Mouse (Mus musculus): ENCODE measurements around the gene Ncoa1. TPM values are rescaled to one million over a fixed set of nuclear protein-coding genes. Genes with fewer than 3 reads are reported as not detected.

Ncoa1 gene
- polyA plus RNA-seq, 1 experiment from 2014 or later, result 0.74 TPM

DNA sequence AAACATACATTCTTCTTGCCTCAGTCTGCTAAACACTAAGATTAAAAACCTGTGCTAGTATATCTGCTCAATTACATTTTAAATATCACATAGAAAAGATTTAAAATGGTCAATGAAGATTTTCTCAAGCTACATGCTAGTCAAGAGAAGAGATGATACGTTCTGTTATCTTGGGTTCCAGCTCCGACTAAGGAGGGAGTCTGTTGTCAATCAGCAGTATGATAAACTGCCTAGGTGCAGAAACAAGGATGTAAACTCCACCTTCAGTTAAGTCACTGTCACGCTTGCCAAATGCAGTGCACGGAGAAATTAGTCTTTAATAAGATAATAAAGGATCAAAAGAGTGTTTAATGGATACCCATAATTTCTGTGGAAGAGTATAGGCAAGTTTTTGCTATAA, 178.4 kb downstream of the Ncoa1 start:
- no peaks in the 10 kb centered on the region for H3K27me3 ChIP-seq
- no peak overlapping the region for H3K4me3 ChIP-seq (replicated peaks)
- DNase-seq (no peak), ATAC-seq (ENCODE audit: low read depth) (no peak)
- no peak overlapping the region for H3K27ac ChIP-seq
- no peaks in the 10 kb centered on the region for H3K9me3 ChIP-seq (replicated peaks)
- no peak overlapping the region for H3K9ac ChIP-seq
- H3K36me3 ChIP-seq, result no peaks in the 10 kb centered on the region
- 0 out of 2 replicates have a peak, but pooled peaks cover 3% of the 10 kb centered on the region for H3K4me1 ChIP-seq (replicated peaks)
- 31% methylated on average over 4 of the region's 4 CpGs for WGBS (ENCODE audit: insufficient replicate concordance)
- H3K4me2 ChIP-seq, result no peak overlapping the region

DNA sequence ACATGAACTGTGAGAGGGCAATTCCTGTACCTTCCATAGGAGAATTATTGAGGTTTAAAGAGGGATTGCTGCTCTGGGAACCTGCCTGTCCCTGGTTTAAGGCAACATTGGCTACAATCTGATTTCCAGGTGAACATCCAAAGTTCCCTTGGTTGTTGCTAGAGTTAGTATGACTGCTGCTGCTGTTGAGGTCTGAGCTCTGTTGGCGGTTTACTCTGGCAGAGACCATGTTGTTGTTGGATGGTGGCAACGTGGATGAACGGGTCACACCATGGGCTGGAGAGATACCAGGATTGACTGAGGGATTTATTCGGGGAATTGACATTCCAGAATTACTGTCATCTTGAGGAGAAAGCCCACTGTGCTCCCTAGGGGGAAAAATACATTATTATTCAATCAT, 181.1 kb downstream of the Ncoa1 start:
- ATAC-seq (ENCODE audit: low read depth) (no peak), DNase-seq (no peak)
- Histone ChIP-seq H3K27ac (no peak overlapping the region), H3K4me3 (replicated peaks) (no peak overlapping the region), H3K27me3 (no peaks in the 10 kb centered on the region), H3K36me3 (no peaks in the 10 kb centered on the region), H3K4me2 (no peak overlapping the region), H3K9ac (no peak overlapping the region), H3K4me1 (replicated peaks) (0 out of 2 replicates have a peak, but pooled peaks cover 3% of the 10 kb centered on the region), H3K9me3 (replicated peaks) (no peaks in the 10 kb centered on the region)
- 66% methylated on average over 4 of the region's 4 CpGs for WGBS (ENCODE audit: insufficient replicate concordance)

DNA sequence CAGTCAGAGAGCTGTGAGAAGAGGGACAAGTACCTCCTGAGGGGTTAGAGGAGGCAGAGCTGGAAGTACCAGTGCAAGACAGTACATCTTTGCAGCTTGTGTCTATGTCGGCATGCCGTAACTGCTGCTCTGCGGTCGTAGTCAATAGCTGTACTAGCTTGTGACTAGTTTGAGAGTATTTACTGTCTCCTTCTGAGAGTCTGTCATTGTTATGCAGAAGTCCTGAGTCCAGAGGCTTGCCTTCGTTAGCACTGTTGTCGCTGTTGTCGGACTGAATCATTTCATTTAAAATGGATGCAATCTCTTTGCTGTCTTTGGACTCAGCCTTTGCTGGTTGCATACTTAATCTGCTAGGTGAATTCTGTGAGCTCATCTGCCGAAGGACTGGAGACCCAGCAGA, 181.7 kb downstream of the Ncoa1 start:
- no peak overlapping the region for H3K4me3 ChIP-seq (replicated peaks)
- WGBS (ENCODE audit: insufficient replicate concordance), result 78% methylated on average over 8 of the region's 8 CpGs
- no peak for ATAC-seq (ENCODE audit: low read depth)
- no peaks in the 10 kb centered on the region for H3K27me3 ChIP-seq
- 0 out of 2 replicates have a peak, but pooled peaks cover 3% of the 10 kb centered on the region for H3K4me1 ChIP-seq (replicated peaks)
- no peak overlapping the region for H3K27ac ChIP-seq
- H3K9me3 ChIP-seq (replicated peaks), result no peaks in the 10 kb centered on the region
- no peak overlapping the region for H3K4me2 ChIP-seq
- no peak overlapping the region for H3K9ac ChIP-seq
- no peaks in the 10 kb centered on the region for H3K36me3 ChIP-seq
- DNase-seq, result no peak

DNA sequence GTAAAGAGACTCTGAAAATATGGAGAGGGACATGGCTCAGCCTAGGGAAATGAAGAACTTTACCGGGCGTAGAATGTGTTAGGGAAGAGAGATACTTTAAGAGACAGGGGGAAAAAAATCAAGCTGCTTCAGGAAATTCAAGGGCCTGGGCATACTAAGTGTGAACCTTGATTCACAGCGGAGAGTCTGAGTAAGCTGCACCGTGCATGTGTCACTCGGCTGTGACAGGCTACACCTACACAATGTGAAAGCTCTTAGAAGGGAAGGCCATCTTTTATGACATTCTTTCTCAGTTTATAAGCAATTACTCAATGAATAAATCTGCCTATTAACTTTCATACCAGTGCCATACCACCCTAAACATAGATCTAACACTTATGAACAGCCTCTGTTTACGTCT, 183.2 kb downstream of the Ncoa1 start:
- H3K36me3 ChIP-seq, result no peaks in the 10 kb centered on the region
- no peak overlapping the region for H3K4me3 ChIP-seq (replicated peaks)
- H3K4me1 ChIP-seq (replicated peaks), result 0 out of 2 replicates have a peak, but pooled peaks cover 3% of the 10 kb centered on the region
- ATAC-seq (ENCODE audit: low read depth) (no peak), DNase-seq (no peak)
- 82% methylated on average over 6 of the region's 6 CpGs for WGBS (ENCODE audit: insufficient replicate concordance)
- no peak overlapping the region for H3K9ac ChIP-seq
- H3K4me2 ChIP-seq, result no peak overlapping the region
- H3K9me3 ChIP-seq (replicated peaks), result no peaks in the 10 kb centered on the region
- H3K27me3 ChIP-seq, result no peaks in the 10 kb centered on the region
- H3K27ac ChIP-seq, result no peak overlapping the region

DNA sequence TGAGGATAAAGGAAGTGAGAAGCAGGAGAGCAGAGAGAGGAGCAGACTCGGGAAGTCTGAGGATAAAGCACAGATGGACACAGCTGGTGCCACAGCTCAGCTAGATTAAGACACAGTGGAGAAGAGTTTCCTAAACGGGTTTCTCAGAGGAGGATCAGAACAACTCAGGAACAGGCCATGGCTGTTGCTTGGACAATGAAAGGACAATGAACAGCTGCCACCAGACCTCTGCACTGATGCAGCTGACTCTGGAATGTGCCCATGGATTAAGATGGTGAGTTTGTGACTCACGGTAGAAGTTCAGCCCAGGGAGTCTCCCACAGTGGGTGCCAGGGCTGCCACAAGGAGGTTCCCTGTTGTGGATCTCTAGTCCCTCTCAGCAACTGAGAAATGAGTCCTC, 191.8 kb downstream of the Ncoa1 start:
- H3K27me3 ChIP-seq, result no peaks in the 10 kb centered on the region
- no peak overlapping the region for H3K27ac ChIP-seq
- H3K4me3 ChIP-seq (replicated peaks), result no peak overlapping the region
- no peaks in the 10 kb centered on the region for H3K36me3 ChIP-seq
- no peaks in the 10 kb centered on the region for H3K9me3 ChIP-seq (replicated peaks)
- no peak for ATAC-seq (ENCODE audit: low read depth)
- no peak for DNase-seq
- 29% methylated on average over 3 of the region's 3 CpGs for WGBS (ENCODE audit: insufficient replicate concordance)
- no peak overlapping the region for H3K4me2 ChIP-seq
- H3K4me1 ChIP-seq (replicated peaks), result no peaks in the 10 kb centered on the region
- no peak overlapping the region for H3K9ac ChIP-seq

DNA sequence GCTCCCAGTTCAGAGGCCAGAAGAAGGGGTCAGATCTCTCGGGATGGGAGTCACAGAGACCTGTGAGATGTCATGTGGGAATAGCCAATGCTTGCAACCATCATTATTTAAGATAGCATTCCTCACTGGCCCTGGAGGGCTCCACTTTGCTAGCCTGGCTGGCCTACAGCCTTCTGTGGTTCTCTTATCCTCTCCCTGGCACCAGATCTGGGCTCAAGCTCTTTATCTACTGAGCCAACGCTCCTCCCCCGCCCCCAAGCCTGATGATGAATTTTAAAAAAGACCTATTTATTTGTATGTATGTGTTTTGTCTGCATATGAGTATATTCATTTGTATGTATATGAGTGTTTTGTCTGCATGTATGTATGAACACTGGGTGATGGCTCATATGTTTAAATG, 197.1 kb downstream of the Ncoa1 start:
- no peak overlapping the region for H3K4me3 ChIP-seq (replicated peaks)
- no peaks in the 10 kb centered on the region for H3K36me3 ChIP-seq
- no peak for DNase-seq
- no peak overlapping the region for H3K9ac ChIP-seq
- no peak overlapping the region for H3K4me2 ChIP-seq
- peaks cover 10% of the 10 kb centered on the region for H3K4me1 ChIP-seq (replicated peaks)
- no peak overlapping the region for H3K27ac ChIP-seq
- 45% methylated on average over 3 of the region's 3 CpGs for WGBS (ENCODE audit: insufficient replicate concordance)
- H3K27me3 ChIP-seq, result no peaks in the 10 kb centered on the region
- H3K9me3 ChIP-seq (replicated peaks), result no peaks in the 10 kb centered on the region
- ATAC-seq (ENCODE audit: low read depth), result peak; percentile 55; the same call in 1 of the 2 replicates

DNA sequence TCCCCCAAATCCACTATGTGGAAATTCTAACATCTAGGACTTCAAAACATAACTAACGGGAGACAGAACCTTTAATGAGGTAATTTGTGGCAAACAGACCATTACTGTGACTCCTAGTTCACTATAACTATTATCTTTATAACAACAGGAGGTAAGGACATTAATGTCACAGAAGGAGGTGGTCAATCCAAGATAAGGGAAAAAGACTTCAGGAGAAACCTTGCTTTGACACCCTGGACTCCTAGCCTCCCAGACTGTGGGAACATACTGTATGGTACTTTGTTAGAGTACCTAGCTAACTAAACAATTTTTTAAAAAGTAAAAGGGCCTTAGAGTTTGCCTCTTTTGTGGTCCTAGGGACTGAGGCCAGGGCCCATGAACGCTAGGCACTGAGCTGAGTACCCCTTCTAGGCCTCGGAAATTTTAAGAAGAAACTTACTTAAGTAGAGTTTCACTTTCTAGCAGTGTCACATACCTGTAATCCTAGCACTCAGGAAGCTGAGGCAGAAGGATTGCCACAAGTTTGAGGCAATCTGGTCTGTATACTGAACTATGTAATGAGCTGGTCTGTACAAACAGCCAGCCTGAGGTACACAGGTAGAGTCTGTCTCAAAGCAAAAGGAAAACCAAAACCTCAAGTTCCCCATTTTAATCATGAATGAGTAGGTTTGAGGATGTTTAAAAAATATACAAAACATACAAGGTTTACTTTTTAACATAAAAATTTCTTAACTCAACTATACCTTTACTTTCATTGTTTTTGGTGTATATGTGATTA, 197.8 kb downstream of the Ncoa1 start:
- Histone ChIP-seq H3K27me3 (no peaks in the 10 kb centered on the region), H3K9me3 (replicated peaks) (no peaks in the 10 kb centered on the region), H3K27ac (no peak overlapping the region), H3K4me1 (replicated peaks) (peaks cover 10% of the 10 kb centered on the region), H3K36me3 (0 out of 2 replicates have a peak, but pooled peaks cover 4% of the 10 kb centered on the region), H3K4me3 (replicated peaks) (no peak overlapping the region), H3K9ac (no peak overlapping the region), H3K4me2 (no peak overlapping the region)
- DNase-seq (no peak), ATAC-seq (ENCODE audit: low read depth) (no peak)
- 67% methylated on average over 3 of the region's 3 CpGs for WGBS (ENCODE audit: insufficient replicate concordance)

DNA sequence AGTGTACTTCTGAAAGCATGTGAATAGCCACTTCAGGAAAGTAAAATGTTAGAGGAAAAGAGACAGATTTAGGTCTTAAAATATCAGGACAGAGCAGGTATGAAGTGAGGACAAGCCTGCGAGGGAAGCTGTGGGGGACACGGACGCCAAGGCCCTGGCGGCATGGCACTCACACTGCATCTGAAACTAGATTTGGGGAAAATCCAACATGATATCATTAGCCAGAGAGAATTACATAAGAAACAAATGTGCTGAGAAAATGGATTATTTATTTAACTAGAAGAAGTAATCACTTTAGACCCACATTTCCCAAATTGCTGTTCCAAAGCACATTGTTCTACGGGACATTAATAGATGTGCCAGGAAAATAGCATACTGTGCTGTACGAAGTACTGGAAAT, 205.9 kb downstream of the Ncoa1 start:
- Histone ChIP-seq H3K36me3 (0 out of 2 replicates have a peak, but pooled peaks cover 4% of the 10 kb centered on the region), H3K4me1 (replicated peaks) (no peaks in the 10 kb centered on the region), H3K4me3 (replicated peaks) (no peak overlapping the region), H3K27ac (no peak overlapping the region), H3K4me2 (no peak overlapping the region), H3K9me3 (replicated peaks) (no peaks in the 10 kb centered on the region), H3K27me3 (no peaks in the 10 kb centered on the region), H3K9ac (no peak overlapping the region)
- 84% methylated on average over 6 of the region's 6 CpGs for WGBS (ENCODE audit: insufficient replicate concordance)
- DNase-seq, result no peak
- ATAC-seq (ENCODE audit: low read depth), result no peak

DNA sequence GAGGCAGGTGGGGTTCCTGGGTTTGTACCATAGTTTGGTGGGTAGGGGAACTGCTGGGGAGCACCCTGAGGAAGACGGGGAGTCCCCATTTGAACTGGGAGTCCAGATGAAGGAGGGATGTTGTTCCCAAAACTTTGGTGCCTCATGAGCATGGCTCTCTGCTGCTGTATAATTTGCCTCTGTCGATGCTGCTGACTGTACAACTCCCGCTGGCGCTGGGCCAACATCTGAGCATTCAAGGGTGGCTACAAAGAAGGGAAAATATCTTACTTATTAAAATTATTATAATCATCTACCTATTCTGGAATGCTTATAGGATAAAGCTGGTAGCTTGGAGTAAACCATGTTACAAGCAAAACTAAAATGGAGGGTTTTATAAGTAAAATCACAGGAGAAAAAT, 209.2 kb downstream of the Ncoa1 start:
- Histone ChIP-seq H3K4me3 (replicated peaks) (no peak overlapping the region), H3K9me3 (replicated peaks) (no peaks in the 10 kb centered on the region), H3K4me1 (replicated peaks) (no peaks in the 10 kb centered on the region), H3K9ac (no peak overlapping the region), H3K27ac (no peak overlapping the region), H3K36me3 (no peaks in the 10 kb centered on the region), H3K27me3 (no peaks in the 10 kb centered on the region), H3K4me2 (no peak overlapping the region)
- ATAC-seq (ENCODE audit: low read depth), result no peak
- DNase-seq, result no peak
- WGBS (ENCODE audit: insufficient replicate concordance), result 84% methylated on average over 4 of the region's 4 CpGs

DNA sequence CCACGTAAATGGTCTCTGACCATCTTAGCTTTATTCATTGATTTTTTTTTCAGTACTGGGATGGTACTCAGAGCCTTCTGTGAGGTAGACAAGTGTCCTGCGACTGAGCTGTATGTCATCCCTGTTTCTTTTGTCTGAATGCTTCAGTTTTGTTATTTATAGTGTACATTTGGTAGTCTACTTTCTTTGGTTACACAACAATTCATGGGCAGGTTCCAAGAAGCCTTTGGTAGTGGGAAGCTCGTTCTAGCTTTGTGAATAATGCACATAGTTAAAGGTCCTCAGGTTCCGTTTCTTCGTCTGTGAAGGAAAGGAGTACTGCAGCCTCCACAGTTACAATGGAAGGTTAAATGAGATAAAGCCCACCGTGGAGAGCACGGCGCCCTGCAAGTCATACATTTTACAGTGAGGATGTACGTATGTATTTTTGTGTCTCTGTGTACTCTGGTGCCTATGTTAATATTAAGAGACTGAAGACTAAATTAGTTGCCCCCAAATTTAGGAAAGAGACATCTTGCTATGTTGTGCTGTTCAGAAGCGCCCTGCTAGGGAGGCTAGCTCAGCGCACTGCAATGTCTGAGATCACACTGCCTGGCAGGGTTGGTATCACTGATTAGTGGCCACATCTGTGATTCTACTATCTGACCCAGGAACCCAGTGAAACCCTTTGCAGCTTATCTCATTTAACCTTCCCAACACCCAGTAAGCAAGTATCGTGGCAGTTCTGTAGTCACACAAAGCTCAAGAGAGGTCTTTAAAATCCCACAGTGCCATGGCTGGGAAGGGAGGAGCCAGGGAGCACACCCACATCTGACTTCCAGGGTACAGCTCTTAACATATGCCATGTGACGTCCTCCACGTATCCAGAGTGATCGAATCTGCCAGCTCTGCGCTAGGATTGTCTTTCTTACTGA, 224.0 kb downstream of the Ncoa1 start:
- H3K4me2 ChIP-seq, result peak overlapping the region; percentile 43
- H3K4me3 ChIP-seq (replicated peaks), result peak overlapping the region; percentile 21; the same call in 1 of the 2 replicates
- 35% methylated on average over 16 of the region's 16 CpGs for WGBS (ENCODE audit: insufficient replicate concordance)
- H3K36me3 ChIP-seq, result no peaks in the 10 kb centered on the region
- DNase-seq (peak; percentile 61), ATAC-seq (ENCODE audit: low read depth) (peak; percentile 96)
- H3K27ac ChIP-seq, result peak overlapping the region; percentile 31; the same call in 1 of the 2 replicates
- H3K9me3 ChIP-seq (replicated peaks), result no peaks in the 10 kb centered on the region
- H3K4me1 ChIP-seq (replicated peaks), result peaks cover 24% of the 10 kb centered on the region
- H3K9ac ChIP-seq, result peak overlapping the region; percentile 1; the same call in 1 of the 2 replicates
- H3K27me3 ChIP-seq, result no peaks in the 10 kb centered on the region

DNA sequence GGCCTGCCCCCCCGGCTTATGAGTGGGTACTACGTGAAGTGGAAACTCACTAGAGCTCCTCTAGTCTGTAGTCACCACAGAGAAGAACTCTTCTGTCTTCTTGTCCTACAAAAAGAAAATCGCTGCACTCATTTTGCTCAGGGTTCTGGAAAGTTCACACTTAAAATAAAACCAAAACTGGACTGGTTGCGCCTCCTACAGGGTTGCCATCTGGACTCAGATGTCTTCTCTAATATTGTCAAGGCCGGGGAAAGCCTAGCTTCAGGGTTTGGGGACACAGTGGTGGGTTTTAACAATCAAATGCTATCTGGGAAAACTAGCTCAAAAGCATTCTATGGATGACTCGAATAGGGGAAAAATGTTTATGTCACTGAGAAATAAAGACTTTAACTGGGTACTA, 227.2 kb downstream of the Ncoa1 start:
- Histone ChIP-seq H3K27me3 (no peaks in the 10 kb centered on the region), H3K4me1 (replicated peaks) (peaks cover 24% of the 10 kb centered on the region), H3K27ac (no peak overlapping the region), H3K9me3 (replicated peaks) (no peaks in the 10 kb centered on the region), H3K4me2 (no peak overlapping the region), H3K9ac (no peak overlapping the region), H3K36me3 (no peaks in the 10 kb centered on the region), H3K4me3 (replicated peaks) (no peak overlapping the region)
- ATAC-seq (ENCODE audit: low read depth) (no peak), DNase-seq (no peak)
- WGBS (ENCODE audit: insufficient replicate concordance), result 74% methylated on average over 6 of the region's 6 CpGs
